ENCODE assay signal across 24 mouse cellular contexts in the genomic region with DNA sequence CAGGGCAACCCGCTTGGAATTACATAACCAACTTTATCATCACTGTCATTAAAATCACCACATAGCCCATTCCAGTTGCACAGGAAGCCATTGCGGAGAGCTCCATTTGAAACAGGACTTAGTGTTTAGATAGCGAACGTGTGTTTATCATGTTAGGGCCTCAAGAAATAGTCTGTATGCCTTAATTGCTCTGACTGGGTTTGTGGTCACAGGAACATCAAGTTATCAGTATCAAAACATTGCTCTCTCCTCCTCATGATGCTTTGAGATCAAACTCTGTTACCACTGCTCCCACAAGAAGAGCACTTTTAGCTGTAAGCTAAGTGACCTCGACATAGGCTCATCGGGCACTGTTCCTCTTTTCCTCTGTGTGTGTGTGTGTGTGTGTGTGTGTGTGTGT. TPM values are rescaled to one million over a fixed set of nuclear protein-coding genes. Genes with fewer than 3 reads are reported as not detected.
DNase-seq lines count a peak whose midpoint lies in the region; ATAC-seq and TF ChIP-seq lines count a peak whose summit lies in the region.
"Had no signal": no experiment of that assay in that cellular context is flagged by ENCODE, and none has a peak within 500 bp of the region (broad histone marks: within the 10 kb centered on the region; RNA-seq: fewer than 3 reads in every experiment).

No protein-coding gene starts in this region.

- DNase-seq in liver, embryonic 11.5 days (ENCODE audit: low spot score): no peak
- no peak for DNase-seq in liver
- no peak for DNase-seq in liver, postnatal 0 days
- no peak for DNase-seq in kidney, postnatal 10 days
- no peak for DNase-seq in adrenal gland, adult 18-20 months (ENCODE audit: low spot score in 2 of 2)
- DNase-seq in lung, postnatal 4 days: no peak
- DNase-seq: adrenal gland, postnatal 36 days; cerebellum, adult 11 months; cerebellum, postnatal 10 days; gastrocnemius, adult 2 months; heart, postnatal 10 days; kidney, postnatal 36 days; layer of hippocampus, postnatal 36 days; lung, embryonic 14.5 days; thymus, postnatal 14 days had no signal

- no peak overlapping the region for H3K4me3 ChIP-seq in liver, embryonic 11.5 days (ENCODE audit: low read depth, low read length)
- H3K4me3 ChIP-seq in liver, postnatal 0 days (ENCODE audit: low read depth, low read length): no peak overlapping the region
- H3K4me3 ChIP-seq: embryonic facial prominence, embryonic 12.5 days; erythroblast, embryonic 14.5 days; forebrain, embryonic 13.5 days; gastrocnemius, adult 2 months; heart, embryonic 12.5 days; limb, embryonic 13.5 days; midbrain, embryonic 12.5 days had no signal

- peaks cover 33% of the 10 kb centered on the region for H3K4me1 ChIP-seq in liver, embryonic 11.5 days (replicated peaks; ENCODE audit: control insufficient read depth, insufficient read depth, low read length)
- H3K4me1 ChIP-seq in liver, postnatal 0 days (ENCODE audit: insufficient read depth): peaks cover 27% of the 10 kb centered on the region

- ATAC-seq in liver, embryonic 11.5 days (replicated peaks; ENCODE audit: low FRiP score): peak; percentile 84
- peak; percentile 48 to 68; a peak in 3 of 4 replicates for ATAC-seq in hematopoietic stem cell, adult 5-6 weeks (replicated peaks in 1 of 2; ENCODE audit: insufficient read depth in 1 of 2, low FRiP score in 2 of 2, low TSS enrichment in 1 of 2, low read depth in 1 of 2, poor library complexity in 2 of 2, severe bottlenecking in 2 of 2)
- peak; percentile 88 for ATAC-seq in liver, postnatal 0 days
- ATAC-seq: forebrain, embryonic 13.5 days; hindbrain, postnatal 0 days; intestine, postnatal 0 days had no signal

- no peak for TF ChIP-seq CTCF in liver, postnatal 0 days (IDR thresholded peaks at IDR 0.05; ENCODE audit: low read depth)

- WGBS in liver, embryonic 11.5 days: 27% methylated on average over 6 of the region's 6 CpGs
- WGBS in liver, postnatal 0 days (ENCODE audit: insufficient replicate concordance): 27% methylated on average over 6 of the region's 6 CpGs

- peak; percentile 92 for TF ChIP-seq EP300 in liver, postnatal 0 days (IDR thresholded peaks at IDR 0.05; ENCODE audit: low read depth)

- H3K36me3 ChIP-seq in liver, embryonic 11.5 days (ENCODE audit: control insufficient read depth, insufficient read depth, low read length): no peaks in the 10 kb centered on the region
- no peaks in the 10 kb centered on the region for H3K36me3 ChIP-seq in liver, postnatal 0 days (replicated peaks; ENCODE audit: insufficient read depth, low read length)
- H3K36me3 ChIP-seq: embryonic facial prominence, embryonic 12.5 days; heart, embryonic 12.5 days; limb, embryonic 13.5 days; midbrain, embryonic 12.5 days had no signal

- peak overlapping the region; percentile 19; the same call in 1 of the 2 replicates for H3K27ac ChIP-seq in liver, embryonic 11.5 days (ENCODE audit: low read depth, low read length)
- peak overlapping the region; percentile 39 for H3K27ac ChIP-seq in liver, postnatal 0 days (ENCODE audit: low read depth)
- H3K27ac ChIP-seq: embryonic facial prominence, embryonic 12.5 days; forebrain, embryonic 13.5 days; gastrocnemius, adult 2 months; hindbrain, postnatal 0 days; limb, embryonic 13.5 days; midbrain, embryonic 12.5 days had no signal

- no peaks in the 10 kb centered on the region for H3K9me3 ChIP-seq in liver, embryonic 11.5 days (ENCODE audit: control insufficient read depth, low read length)
- H3K9me3 ChIP-seq in liver, postnatal 0 days (ENCODE audit: low read length): no peaks in the 10 kb centered on the region
- H3K9me3 ChIP-seq: embryonic facial prominence, embryonic 12.5 days; forebrain, embryonic 13.5 days; limb, embryonic 13.5 days; midbrain, embryonic 12.5 days had no signal

- peaks cover 8% of the 10 kb centered on the region; the same call in 1 of the 2 replicates for H3K27me3 ChIP-seq in liver, embryonic 11.5 days (replicated peaks; ENCODE audit: control insufficient read depth, insufficient read depth, low read length)
- H3K27me3 ChIP-seq in liver, postnatal 0 days (ENCODE audit: insufficient read depth, low read length): no peaks in the 10 kb centered on the region

- H3K4me2 ChIP-seq in liver, embryonic 11.5 days: peak overlapping the region; percentile 33
- H3K4me2 ChIP-seq in liver, postnatal 0 days (ENCODE audit: low read depth, low read length): no peak overlapping the region
- H3K4me2 ChIP-seq: embryonic facial prominence, embryonic 12.5 days; forebrain, embryonic 13.5 days; heart, embryonic 12.5 days; limb, embryonic 13.5 days; lung, embryonic 14.5 days; midbrain, embryonic 12.5 days had no signal

- no peak overlapping the region for H3K9ac ChIP-seq in liver, embryonic 11.5 days (ENCODE audit: low read depth, low read length)
- H3K9ac ChIP-seq in liver, postnatal 0 days (replicated peaks): no peak overlapping the region
- H3K9ac ChIP-seq: embryonic facial prominence, embryonic 12.5 days; forebrain, embryonic 13.5 days; heart, embryonic 12.5 days; limb, embryonic 13.5 days; lung, embryonic 14.5 days; midbrain, embryonic 12.5 days had no signal

RNA-seq across cellular contexts. Expression of a gene that starts 19.9 kb away (rescaled TPM):
- polyA plus RNA-seq in liver, embryonic 11.5 days (2014; fragmentation: Nextera tagmentation; extraction: Ambion mirVana): 6.2 and 8.0 TPM in 2 replicates
- 16.3 and 29.6 TPM in 2 replicates for total RNA-seq in hematopoietic stem cell, adult 5-6 weeks (2017)
- 3.7 and 4.8 TPM in 2 replicates for polyA plus RNA-seq in liver, postnatal 0 days (2015; fragmentation: Nextera tagmentation; extraction: Ambion mirVana)
- total RNA-seq in adrenal gland, adult 18-20 months (2021): 10 to 100 TPM; 20.4 to 24.4 TPM
